Mouse (Mus musculus) liver, embryonic 13.5 days (tissue): ENCODE measurements at regions not wholly inside any gene's neighbourhood (a gene's known extent, or its start where the extent isn't known, plus 50 kb on each side); places are given as distances from the start of the nearest gene placed in this dataset.

ENCODE experiments used
- ATAC-seq: fragments of 200-750 bp; cut with Nextera tagmentation; 2 replicates; pipeline ENCODE4 v1.8.0; 2017; ENCODE audit warnings: low read depth, mild to moderate bottlenecking, moderate number of reproducible peaks, moderate library complexity
- DNase-seq: peaks from one replicate; pipeline ENCODE4 v3.0.0; 2022
- H3K27ac ChIP-seq: fragments of 300-500 bp; sonication (generic); 2 replicates; pipeline ENCODE4 v1.5.1; 2015; ENCODE audit warnings: moderate library complexity, mild to moderate bottlenecking, inconsistent platforms
- H3K27me3 ChIP-seq: fragments of 300-500 bp; sonication (generic); 2 replicates; pipeline ENCODE4 v1.6.1; 2015; ENCODE audit warnings: mild to moderate bottlenecking, inconsistent platforms
- H3K36me3 ChIP-seq: fragments of 300-500 bp; sonication (generic); 2 replicates; pipeline ENCODE4 v1.6.1; 2015; ENCODE audit warnings: mild to moderate bottlenecking, inconsistent platforms
- H3K4me1 ChIP-seq: fragments of 300-500 bp; sonication (generic); replicated peaks from 2 replicates; pipeline ENCODE4 v1.6.1; 2015; ENCODE audit warnings: inconsistent platforms
- H3K4me2 ChIP-seq: fragments of 300-500 bp; sonication (generic); 2 replicates; pipeline ENCODE4 v1.6.1; 2015; ENCODE audit warnings: inconsistent platforms, mild to moderate bottlenecking, moderate library complexity
- H3K4me3 ChIP-seq: fragments of 300-500 bp; sonication (generic); replicated peaks from 2 replicates; pipeline ENCODE4 v1.5.1; 2015; ENCODE audit warnings: mild to moderate bottlenecking, inconsistent platforms
- H3K9ac ChIP-seq: fragments of 300-500 bp; sonication (generic); 2 replicates; pipeline ENCODE4 v1.6.1; 2015; ENCODE audit warnings: mild to moderate bottlenecking, inconsistent platforms
- H3K9me3 ChIP-seq: fragments of 300-500 bp; sonication (generic); replicated peaks from 2 replicates; pipeline ENCODE4 v1.6.1; 2016; ENCODE audit warnings: inconsistent platforms
- WGBS: fragments of 180-500 bp; shearing (Covaris S2); methylation state at CpG from one replicate; pipeline ENCODE4 v1.1.7; 2015; ENCODE audit not compliant: insufficient replicate concordance; 5-methylcytosine and 5-hydroxymethylcytosine counted together

GRCm38 (mm10) chr4:105626371-105627320, 163.0 kb upstream of the Gm12728 start:
- Histone ChIP-seq H3K4me1 (no peaks in the 10 kb centered on the region), H3K4me3 (no peak overlapping the region), H3K9me3 (no peaks in the 10 kb centered on the region), H3K27ac (no peak overlapping the region), H3K36me3 (no peaks in the 10 kb centered on the region), H3K4me2 (no peak overlapping the region), H3K27me3 (no peaks in the 10 kb centered on the region), H3K9ac (no peak overlapping the region)
- DNase-seq (no peak), ATAC-seq (no peak)
- WGBS: 67% methylated on average over 14 of the region's 14 CpGs

- no peak for ATAC-seq
- no peak overlapping the region for H3K27ac ChIP-seq
- H3K36me3 ChIP-seq: no peaks in the 10 kb centered on the region
- H3K4me3 ChIP-seq: no peak overlapping the region
- no peaks in the 10 kb centered on the region for H3K4me1 ChIP-seq
- no peaks in the 10 kb centered on the region for H3K9me3 ChIP-seq
- H3K27me3 ChIP-seq: no peaks in the 10 kb centered on the region
- 76% methylated on average over 4 of the region's 4 CpGs for WGBS
- DNase-seq: no peak
- no peak overlapping the region for H3K9ac ChIP-seq
- no peak overlapping the region for H3K4me2 ChIP-seq
These were observed 160.1 kb upstream of the Gm12728 start for GRCm38 (mm10) chr4:105629581-105629980.

- ATAC-seq (no peak), DNase-seq (no peak)
- Histone ChIP-seq H3K4me2 (no peak overlapping the region), H3K9ac (no peak overlapping the region), H3K9me3 (no peaks in the 10 kb centered on the region), H3K4me1 (no peaks in the 10 kb centered on the region), H3K4me3 (no peak overlapping the region), H3K36me3 (no peaks in the 10 kb centered on the region), H3K27me3 (no peaks in the 10 kb centered on the region), H3K27ac (no peak overlapping the region)
- WGBS: 20% methylated on average over 11 of the region's 11 CpGs
These were observed 158.9 kb upstream of the Gm12728 start for GRCm38 (mm10) chr4:105630595-105631369.

- Histone ChIP-seq H3K4me2 (no peak overlapping the region), H3K27me3 (no peaks in the 10 kb centered on the region), H3K9ac (no peak overlapping the region), H3K9me3 (no peaks in the 10 kb centered on the region), H3K27ac (no peak overlapping the region), H3K36me3 (no peaks in the 10 kb centered on the region), H3K4me3 (no peak overlapping the region), H3K4me1 (no peaks in the 10 kb centered on the region)
- WGBS: 52% methylated on average over 7 of the region's 7 CpGs
- ATAC-seq (no peak), DNase-seq (no peak)
These were observed 156.9 kb upstream of the Gm12728 start for GRCm38 (mm10) chr4:105632581-105633358.

GRCm38 (mm10) chr4:105633789-105634188, 155.9 kb upstream of the Gm12728 start:
- 83% methylated on average over 3 of the region's 3 CpGs for WGBS
- no peak for ATAC-seq
- Histone ChIP-seq H3K9me3 (no peaks in the 10 kb centered on the region), H3K4me2 (no peak overlapping the region), H3K27ac (no peak overlapping the region), H3K27me3 (no peaks in the 10 kb centered on the region), H3K9ac (no peak overlapping the region), H3K4me1 (no peaks in the 10 kb centered on the region), H3K4me3 (no peak overlapping the region), H3K36me3 (no peaks in the 10 kb centered on the region)
- DNase-seq: no peak

DNA sequence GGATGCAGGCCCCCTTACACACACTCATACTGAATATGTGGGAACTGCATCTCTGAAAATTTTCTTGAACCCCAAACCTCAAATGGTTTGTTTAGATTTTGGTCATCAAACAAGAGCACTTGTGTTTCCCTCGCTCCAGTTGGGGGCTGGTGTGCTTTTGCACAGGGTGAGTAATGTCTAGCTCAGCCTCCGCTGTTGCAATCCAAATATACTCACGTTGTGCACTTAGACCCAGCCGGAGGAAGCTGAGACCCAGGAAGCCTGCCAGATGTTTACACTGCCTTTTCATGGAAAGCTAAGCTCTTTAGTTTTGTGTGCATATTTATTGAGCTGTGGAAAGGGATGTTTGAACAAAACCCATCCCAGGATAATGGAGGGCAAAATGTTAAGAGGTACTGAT, 148.9 kb upstream of the Gm12728 start:
- WGBS: 41% methylated on average over 4 of the region's 4 CpGs
- no peak for DNase-seq
- peak; percentile 62 for ATAC-seq

GRCm38 (mm10) chr4:105641582-105641981, 148.1 kb upstream of the Gm12728 start:
- Histone ChIP-seq H3K27ac (no peak overlapping the region), H3K4me1 (no peaks in the 10 kb centered on the region), H3K9ac (no peak overlapping the region), H3K4me2 (no peak overlapping the region), H3K27me3 (no peaks in the 10 kb centered on the region), H3K36me3 (no peaks in the 10 kb centered on the region), H3K4me3 (no peak overlapping the region), H3K9me3 (no peaks in the 10 kb centered on the region)
- no peak for DNase-seq
- ATAC-seq: no peak
- 66% methylated on average over 4 of the region's 4 CpGs for WGBS

More for the DNA sequence above, 148.9 kb upstream of the Gm12728 start:
- no peaks in the 10 kb centered on the region for H3K27me3 ChIP-seq
- no peaks in the 10 kb centered on the region for H3K9me3 ChIP-seq
- no peak overlapping the region for H3K4me3 ChIP-seq
- no peak overlapping the region for H3K9ac ChIP-seq
- H3K4me2 ChIP-seq: no peak overlapping the region
- H3K4me1 ChIP-seq: no peaks in the 10 kb centered on the region
- H3K36me3 ChIP-seq: no peaks in the 10 kb centered on the region
- H3K27ac ChIP-seq: no peak overlapping the region

GRCm38 (mm10) chr4:105648820-105649446, 140.7 kb upstream of the Gm12728 start:
- 55% methylated on average over 7 of the region's 7 CpGs for WGBS
- Histone ChIP-seq H3K4me1 (no peaks in the 10 kb centered on the region), H3K27ac (no peak overlapping the region), H3K36me3 (no peaks in the 10 kb centered on the region), H3K9me3 (no peaks in the 10 kb centered on the region), H3K27me3 (no peaks in the 10 kb centered on the region), H3K4me3 (no peak overlapping the region), H3K9ac (no peak overlapping the region), H3K4me2 (no peak overlapping the region)
- ATAC-seq: no peak
- no peak for DNase-seq

DNA sequence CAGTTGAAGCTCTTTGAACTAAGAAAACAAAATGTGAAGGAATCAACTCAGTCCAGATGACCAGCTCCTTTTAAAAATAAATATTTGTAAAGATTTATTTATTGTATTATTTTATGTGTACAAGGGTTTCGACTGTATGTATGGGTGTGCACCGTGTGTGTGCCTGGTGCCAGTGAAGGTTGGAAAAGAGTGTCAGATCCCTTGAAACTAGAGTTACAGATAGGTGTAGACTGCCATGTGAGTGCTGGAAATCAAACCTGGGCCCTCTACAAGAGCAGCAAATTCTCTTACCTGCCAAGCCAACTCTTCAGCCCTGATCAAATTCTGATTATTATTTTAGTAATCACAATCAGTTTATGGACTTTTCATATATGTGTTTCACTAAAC, 140.2 kb upstream of the Gm12728 start:
- Histone ChIP-seq H3K4me2 (no peak overlapping the region), H3K27ac (no peak overlapping the region), H3K27me3 (no peaks in the 10 kb centered on the region), H3K36me3 (no peaks in the 10 kb centered on the region), H3K9me3 (no peaks in the 10 kb centered on the region), H3K4me1 (no peaks in the 10 kb centered on the region), H3K4me3 (no peak overlapping the region), H3K9ac (no peak overlapping the region)
- WGBS: 75% methylated on average over 2 of the region's 2 CpGs
- DNase-seq (no peak), ATAC-seq (no peak)

GRCm38 (mm10) chr4:105656071-105656655, 133.5 kb upstream of the Gm12728 start:
- no peak overlapping the region for H3K27ac ChIP-seq
- H3K9ac ChIP-seq: no peak overlapping the region
- 53% methylated on average over 5 of the region's 5 CpGs for WGBS
- DNase-seq (no peak), ATAC-seq (0 out of 2 replicates have a peak, but pooled peaks have one; percentile 50)
- H3K4me3 ChIP-seq: no peak overlapping the region
- H3K4me1 ChIP-seq: no peaks in the 10 kb centered on the region
- no peak overlapping the region for H3K4me2 ChIP-seq
- H3K27me3 ChIP-seq: no peaks in the 10 kb centered on the region
- H3K36me3 ChIP-seq: no peaks in the 10 kb centered on the region
- H3K9me3 ChIP-seq: no peaks in the 10 kb centered on the region
